Mouse (Mus musculus) hindbrain, embryonic 15.5 days (tissue): Measurements from ENCODE around the gene Swap70. TPM values are rescaled to one million over a fixed set of nuclear protein-coding genes. Genes with fewer than 3 reads are reported as not detected.

Experiments used
- ATAC-seq: fragments of 200-750 bp; cut with Nextera tagmentation; 2 replicates; pipeline ENCODE4 v1.8.0; 2017; ENCODE audit warnings: low read depth, moderate number of reproducible peaks, moderate TSS enrichment; ENCODE audit not compliant: low FRiP score
- H3K27ac ChIP-seq: fragments of 300-500 bp; sonication (generic); replicated peaks from 2 replicates; pipeline ENCODE4 v1.5.1; 2015; ENCODE audit warnings: mild to moderate bottlenecking, inconsistent platforms
- H3K27me3 ChIP-seq: fragments of 300-500 bp; sonication (generic); 2 replicates; pipeline ENCODE4 v1.6.1; 2015; ENCODE audit warnings: control low read depth, inconsistent platforms
- H3K36me3 ChIP-seq: fragments of 300-500 bp; sonication (generic); 2 replicates; pipeline ENCODE4 v1.6.1; 2015; ENCODE audit warnings: control low read depth, inconsistent platforms
- H3K4me1 ChIP-seq: fragments of 300-500 bp; sonication (generic); replicated peaks from 2 replicates; pipeline ENCODE4 v1.6.1; 2015; ENCODE audit warnings: control low read depth, inconsistent platforms
- H3K4me2 ChIP-seq: fragments of 300-500 bp; sonication (generic); 2 replicates; pipeline ENCODE4 v1.6.1; 2015; ENCODE audit warnings: moderate library complexity, mild to moderate bottlenecking, inconsistent platforms
- H3K4me3 ChIP-seq: fragments of 300-500 bp; sonication (generic); 2 replicates; pipeline ENCODE4 v1.5.1; 2015; ENCODE audit warnings: mild to moderate bottlenecking, inconsistent platforms
- H3K9ac ChIP-seq: fragments of 300-500 bp; sonication (generic); 2 replicates; pipeline ENCODE4 v1.6.1; 2015; ENCODE audit warnings: inconsistent platforms
- H3K9me3 ChIP-seq: fragments of 300-500 bp; sonication (generic); 2 replicates; pipeline ENCODE4 v1.6.1; 2016; ENCODE audit warnings: control low read depth, inconsistent platforms
- WGBS: fragments of 180-500 bp; shearing (Covaris S2); methylation state at CpG from one replicate; pipeline ENCODE4 v1.1.7; 2015; 5-methylcytosine and 5-hydroxymethylcytosine counted together
- polyA plus RNA-seq: library from polyadenylated mRNA; unstranded; fragments of >200 nt; fragmentation: Nextera tagmentation; extraction: Ambion mirVana; gene quantifications from 2 replicates; pipeline ENCODE4 v1.2.1, GENCODE M21; 2015

The Swap70 gene
- polyA plus RNA-seq, 1 experiment from 2014 or later: 10.1 TPM

DNA sequence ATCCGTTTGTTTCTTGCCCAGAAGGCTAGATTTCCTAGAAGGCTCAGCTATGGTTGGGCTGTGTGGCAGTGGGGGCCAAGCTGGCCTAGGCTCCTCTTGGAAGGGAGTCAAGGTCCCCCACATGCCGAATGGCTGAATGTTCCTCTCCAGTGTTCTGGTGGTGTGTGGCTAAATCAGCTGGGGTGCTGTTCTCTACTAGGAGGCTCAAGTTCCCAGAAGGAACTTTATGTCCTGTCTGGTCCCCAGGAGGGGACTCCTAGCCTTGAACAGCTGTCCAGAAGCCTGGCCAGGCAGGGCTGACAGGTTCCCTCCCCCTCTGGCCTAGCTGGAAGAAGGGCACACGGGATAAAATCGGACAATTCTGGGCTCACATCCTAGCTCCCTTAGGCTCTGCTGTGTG is 76.1 kb downstream of the Swap70 start:
- H3K36me3 ChIP-seq: no peaks in the 10 kb centered on the region
- no peak for ATAC-seq
- H3K4me3 ChIP-seq: no peak overlapping the region
- no peak overlapping the region for H3K4me2 ChIP-seq
- 56% methylated on average over 4 of the region's 4 CpGs for WGBS
- no peaks in the 10 kb centered on the region for H3K9me3 ChIP-seq
- H3K4me1 ChIP-seq: 0 out of 2 replicates have a peak, but pooled peaks cover 3% of the 10 kb centered on the region
- no peak overlapping the region for H3K9ac ChIP-seq
- H3K27me3 ChIP-seq: no peaks in the 10 kb centered on the region
- peak overlapping the region; percentile 22 for H3K27ac ChIP-seq

DNA sequence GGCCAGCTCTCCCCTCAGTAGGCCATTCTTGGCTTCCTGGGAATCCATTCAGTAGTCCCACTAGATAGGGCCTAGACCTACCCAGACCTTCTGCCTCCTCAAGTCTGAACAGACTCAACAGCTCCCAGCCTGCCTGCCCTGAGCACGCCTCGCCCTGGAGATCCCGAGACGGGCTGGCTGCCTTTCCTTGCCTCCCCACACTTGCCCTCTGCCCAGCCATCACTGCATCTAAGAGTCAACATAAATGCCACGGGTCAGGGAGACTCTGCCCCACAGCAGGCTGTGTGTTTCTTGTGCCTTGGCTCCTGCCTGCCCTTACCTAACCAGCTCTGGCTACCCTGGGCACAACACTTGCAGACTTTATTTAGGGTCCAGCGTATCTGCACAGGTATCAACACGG is 76.6 kb downstream of the Swap70 start:
- 91% methylated on average over 7 of the region's 7 CpGs for WGBS
- Histone ChIP-seq H3K36me3 (no peaks in the 10 kb centered on the region), H3K9me3 (no peaks in the 10 kb centered on the region), H3K4me1 (0 out of 2 replicates have a peak, but pooled peaks cover 3% of the 10 kb centered on the region), H3K4me3 (no peak overlapping the region), H3K9ac (no peak overlapping the region), H3K27me3 (no peaks in the 10 kb centered on the region), H3K27ac (no peak overlapping the region; the same call in 1 of the 2 replicates), H3K4me2 (no peak overlapping the region)
- no peak for ATAC-seq

GRCm38 (mm10) chr7:110298739-110299410 is 77.4 kb downstream of the Swap70 start:
- H3K4me3 ChIP-seq: no peak overlapping the region

DNA sequence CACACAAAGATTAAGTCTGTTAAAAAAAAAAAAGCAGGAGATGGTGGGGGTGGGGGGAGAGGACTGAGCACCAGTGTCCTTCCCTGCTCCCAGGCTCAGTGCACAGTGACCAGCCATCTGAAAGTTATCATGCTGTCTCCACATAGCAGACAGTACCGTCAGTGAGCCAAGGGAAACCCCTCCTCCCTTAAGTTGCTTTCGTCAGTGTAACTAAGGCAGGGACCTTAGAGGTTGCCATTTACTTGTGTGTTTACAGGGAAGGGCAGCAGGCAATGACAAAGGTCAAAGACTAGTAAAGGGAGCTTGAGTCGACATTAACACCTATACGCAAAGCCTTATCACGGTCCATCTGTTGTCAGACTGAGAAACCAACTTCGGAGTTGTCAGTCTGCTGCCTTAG is 81.4 kb downstream of the Swap70 start:
- no peak for ATAC-seq
- Histone ChIP-seq H3K36me3 (0 out of 2 replicates have a peak, but pooled peaks cover 2% of the 10 kb centered on the region), H3K9me3 (no peaks in the 10 kb centered on the region), H3K27me3 (no peaks in the 10 kb centered on the region), H3K9ac (no peak overlapping the region), H3K4me2 (no peak overlapping the region), H3K27ac (no peak overlapping the region), H3K4me3 (no peak overlapping the region), H3K4me1 (no peaks in the 10 kb centered on the region)
- WGBS: 87% methylated on average over 6 of the region's 6 CpGs

More at GRCm38 (mm10) chr7:110298739-110299410, 77.4 kb downstream of the Swap70 start:
- H3K36me3 ChIP-seq: no peaks in the 10 kb centered on the region
- no peak overlapping the region for H3K9ac ChIP-seq
- ATAC-seq: no peak
- 92% methylated on average over 17 of the region's 17 CpGs for WGBS
- no peak overlapping the region for H3K27ac ChIP-seq
- H3K4me2 ChIP-seq: no peak overlapping the region
- H3K4me1 ChIP-seq: 0 out of 2 replicates have a peak, but pooled peaks cover 3% of the 10 kb centered on the region
- no peaks in the 10 kb centered on the region for H3K27me3 ChIP-seq
- no peaks in the 10 kb centered on the region for H3K9me3 ChIP-seq

- WGBS: 93% methylated on average over 4 of the region's 4 CpGs
- no peak for ATAC-seq
- Histone ChIP-seq H3K36me3 (peaks cover 12% of the 10 kb centered on the region; the same call in 1 of the 2 replicates), H3K4me2 (no peak overlapping the region), H3K27me3 (no peaks in the 10 kb centered on the region), H3K9ac (no peak overlapping the region), H3K4me1 (no peaks in the 10 kb centered on the region), H3K9me3 (no peaks in the 10 kb centered on the region), H3K27ac (no peak overlapping the region), H3K4me3 (no peak overlapping the region)
Measured at GRCm38 (mm10) chr7:110305486-110305885, 84.0 kb downstream of the Swap70 start.

DNA sequence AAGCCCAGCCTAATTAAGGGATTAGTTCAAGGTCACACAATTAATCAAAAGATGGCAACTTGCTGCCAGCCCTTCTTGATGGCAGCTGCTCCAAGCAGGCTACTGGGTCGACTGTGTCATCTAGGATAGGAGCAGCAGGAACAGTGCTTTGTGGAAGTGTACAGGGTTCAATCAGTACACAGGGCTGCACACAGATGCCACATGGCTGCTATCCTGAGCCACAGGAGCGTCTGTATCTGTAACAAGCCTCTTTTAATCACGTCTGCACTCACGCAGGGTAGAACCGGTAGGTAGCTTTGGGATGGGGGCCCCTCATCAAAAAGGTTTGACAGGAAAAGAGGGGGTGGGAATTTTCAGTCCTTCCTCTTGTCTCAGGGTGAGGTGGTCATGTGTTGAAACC is 84.8 kb downstream of the Swap70 start:
- no peak for ATAC-seq
- Histone ChIP-seq H3K9me3 (no peaks in the 10 kb centered on the region), H3K27ac (no peak overlapping the region), H3K9ac (no peak overlapping the region), H3K4me3 (no peak overlapping the region), H3K4me1 (no peaks in the 10 kb centered on the region), H3K27me3 (no peaks in the 10 kb centered on the region), H3K36me3 (peaks cover 18% of the 10 kb centered on the region), H3K4me2 (no peak overlapping the region)
- 66% methylated on average over 5 of the region's 5 CpGs for WGBS

DNA sequence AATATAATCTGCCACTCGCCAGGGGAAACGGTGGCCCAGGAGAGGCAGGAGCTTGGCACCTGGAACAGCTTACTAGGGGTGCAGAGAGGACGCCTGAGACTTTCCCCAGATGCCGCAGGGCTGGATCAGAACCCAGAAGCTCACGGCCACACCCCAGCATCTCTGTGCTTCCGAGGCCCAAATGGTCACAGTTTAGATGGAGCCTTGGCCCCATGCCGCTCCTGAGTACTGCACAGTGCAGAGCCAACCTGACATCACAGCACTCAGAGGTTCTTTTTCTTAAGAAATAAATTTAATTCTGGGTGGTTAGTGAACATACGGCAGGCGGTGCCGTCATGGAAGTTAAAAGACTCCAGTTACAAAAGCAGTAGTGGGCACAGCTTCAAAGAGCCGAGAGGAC is 86.2 kb downstream of the Swap70 start:
- no peaks in the 10 kb centered on the region for H3K4me1 ChIP-seq
- ATAC-seq: no peak
- no peak overlapping the region for H3K9ac ChIP-seq
- no peak overlapping the region for H3K4me3 ChIP-seq
- H3K27ac ChIP-seq: no peak overlapping the region
- WGBS: 91% methylated on average over 11 of the region's 11 CpGs
- no peaks in the 10 kb centered on the region for H3K27me3 ChIP-seq
- no peak overlapping the region for H3K4me2 ChIP-seq
- peaks cover 32% of the 10 kb centered on the region for H3K36me3 ChIP-seq
- no peaks in the 10 kb centered on the region for H3K9me3 ChIP-seq

- Histone ChIP-seq H3K9me3 (no peaks in the 10 kb centered on the region), H3K9ac (no peak overlapping the region), H3K27me3 (no peaks in the 10 kb centered on the region), H3K4me2 (no peak overlapping the region), H3K27ac (no peak overlapping the region), H3K36me3 (peaks cover 46% of the 10 kb centered on the region), H3K4me3 (no peak overlapping the region), H3K4me1 (no peaks in the 10 kb centered on the region)
- 91% methylated on average over 8 of the region's 8 CpGs for WGBS
- no peak for ATAC-seq
Measured at GRCm38 (mm10) chr7:110309246-110309645, 87.7 kb downstream of the Swap70 start.

DNA sequence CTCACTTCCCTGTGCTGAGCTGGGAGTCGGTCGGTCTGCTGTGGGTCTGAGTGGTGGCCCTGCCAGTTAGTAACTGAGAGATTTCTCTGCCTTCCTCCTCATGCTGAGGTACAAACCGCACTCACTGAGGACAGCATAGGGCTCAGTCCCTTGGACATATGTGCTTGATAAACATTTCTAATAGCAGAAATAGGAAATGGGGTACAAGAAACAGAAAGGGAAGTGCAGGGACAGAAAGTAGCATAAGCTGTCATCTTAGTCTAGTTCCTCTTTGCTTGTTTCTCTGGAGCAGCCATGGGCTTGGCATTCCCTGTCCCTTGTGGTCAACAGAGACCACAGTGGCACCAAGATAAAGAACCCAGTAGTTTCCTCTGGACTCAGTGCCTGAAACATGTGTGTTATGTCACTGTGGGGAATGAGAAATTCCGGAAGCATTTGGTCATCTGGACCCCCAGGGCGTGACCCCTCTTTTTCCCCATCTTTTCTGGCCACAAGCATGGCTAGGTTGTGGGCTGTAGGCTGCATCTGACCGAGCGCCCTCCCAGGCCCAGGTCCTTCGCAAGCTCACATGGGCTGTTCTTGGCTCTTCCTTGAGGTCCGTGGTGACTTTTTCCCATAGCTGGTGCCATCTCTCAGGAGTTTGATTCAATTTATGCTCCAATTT is 92.0 kb downstream of the Swap70 start:
- H3K4me1 ChIP-seq: no peaks in the 10 kb centered on the region
- H3K36me3 ChIP-seq: peaks cover 82% of the 10 kb centered on the region
- H3K4me3 ChIP-seq: no peak overlapping the region
- no peak for ATAC-seq
- H3K27me3 ChIP-seq: no peaks in the 10 kb centered on the region
- no peak overlapping the region for H3K27ac ChIP-seq
- no peak overlapping the region for H3K4me2 ChIP-seq
- WGBS: 95% methylated on average over 9 of the region's 9 CpGs
- no peak overlapping the region for H3K9ac ChIP-seq
- no peaks in the 10 kb centered on the region for H3K9me3 ChIP-seq

GRCm38 (mm10) chr7:110314401-110314890 is 92.9 kb downstream of the Swap70 start:
- H3K9me3 ChIP-seq: no peaks in the 10 kb centered on the region
- H3K4me1 ChIP-seq: no peaks in the 10 kb centered on the region
- no peak for ATAC-seq
- peaks cover 85% of the 10 kb centered on the region for H3K36me3 ChIP-seq
- no peaks in the 10 kb centered on the region for H3K27me3 ChIP-seq
- 90% methylated on average over 7 of the region's 7 CpGs for WGBS
- no peak overlapping the region for H3K9ac ChIP-seq
- H3K27ac ChIP-seq: no peak overlapping the region
- no peak overlapping the region for H3K4me3 ChIP-seq
- H3K4me2 ChIP-seq: no peak overlapping the region

GRCm38 (mm10) chr7:110315352-110315751 is 93.8 kb downstream of the Swap70 start:
- no peak overlapping the region for H3K4me3 ChIP-seq
- ATAC-seq: no peak
- WGBS: 97% methylated on average over 1 of the region's 1 CpGs

DNA sequence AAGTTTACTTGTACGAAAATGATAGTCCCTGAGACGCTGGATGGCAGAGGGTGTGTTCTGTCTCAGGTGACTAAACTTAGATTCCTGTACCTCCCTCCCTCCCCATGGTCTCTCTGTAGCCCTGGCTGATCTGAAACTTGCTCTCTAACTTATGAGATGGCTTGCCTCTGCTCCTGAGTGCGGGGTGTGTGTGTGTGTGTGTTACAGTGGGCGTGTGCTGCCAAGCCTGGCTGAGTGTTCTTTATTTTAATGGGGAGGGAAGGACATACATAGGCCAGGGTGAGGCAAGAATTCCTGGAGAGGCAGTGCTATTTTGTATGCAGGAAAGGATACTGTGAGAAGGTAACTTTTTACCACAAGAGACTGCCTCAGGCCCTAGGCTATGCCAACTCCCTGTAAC is 95.9 kb downstream of the Swap70 start:
- 91% methylated on average over 4 of the region's 4 CpGs for WGBS
- Histone ChIP-seq H3K27ac (no peak overlapping the region), H3K4me3 (no peak overlapping the region), H3K9me3 (no peaks in the 10 kb centered on the region), H3K27me3 (no peaks in the 10 kb centered on the region), H3K36me3 (peaks cover 74% of the 10 kb centered on the region), H3K4me1 (no peaks in the 10 kb centered on the region), H3K4me2 (no peak overlapping the region), H3K9ac (no peak overlapping the region)
- ATAC-seq: no peak

More at GRCm38 (mm10) chr7:110315352-110315751, 93.8 kb downstream of the Swap70 start:
- Histone ChIP-seq H3K4me2 (no peak overlapping the region), H3K9ac (no peak overlapping the region), H3K9me3 (no peaks in the 10 kb centered on the region), H3K27me3 (no peaks in the 10 kb centered on the region), H3K27ac (no peak overlapping the region), H3K4me1 (no peaks in the 10 kb centered on the region), H3K36me3 (peaks cover 85% of the 10 kb centered on the region)
